In the genomic region with DNA sequence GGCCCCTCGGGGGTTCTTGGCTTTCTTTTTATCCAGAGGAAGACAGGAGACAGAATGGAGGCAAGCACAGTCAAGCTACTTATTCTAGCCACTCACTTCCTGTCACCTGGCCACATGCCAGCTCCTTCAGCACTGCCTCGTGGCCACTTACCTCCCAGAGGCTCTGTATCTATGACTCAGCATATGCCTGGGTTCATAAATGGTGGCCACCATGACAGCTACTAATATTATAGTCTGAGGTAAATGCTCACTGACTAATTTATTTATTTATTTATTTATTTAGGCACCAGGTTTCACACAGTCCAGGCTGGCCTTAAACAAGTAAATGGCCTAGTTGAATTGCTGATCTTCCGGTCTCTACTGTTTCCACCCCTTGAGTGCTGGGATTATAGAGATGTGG, we compare ENCODE assay signal across 10 mouse cellular contexts. TPM values are rescaled to one million over a fixed set of nuclear protein-coding genes. Genes with fewer than 3 reads are reported as not detected.
DNase-seq lines count a peak whose midpoint lies in the region; ATAC-seq and TF ChIP-seq lines count a peak whose summit lies in the region.
"Had no signal": no experiment of that assay in that cellular context is flagged by ENCODE, and none has a peak within 500 bp of the region (broad histone marks: within the 10 kb centered on the region; RNA-seq: fewer than 3 reads in every experiment).

No protein-coding gene starts in this region.

- no peak overlapping the region for H3K9ac ChIP-seq in midbrain, embryonic 11.5 days (ENCODE audit: low read length)
- no peak overlapping the region for H3K9ac ChIP-seq in midbrain, embryonic 15.5 days
- H3K9ac ChIP-seq in heart, embryonic 14.5 days (ENCODE audit: low read length): no peak overlapping the region
- no peak overlapping the region for H3K9ac ChIP-seq in lung, postnatal 0 days (replicated peaks; ENCODE audit: low read depth)
- H3K9ac ChIP-seq: limb, embryonic 13.5 days had no signal

- 86% methylated on average over 3 of the region's 3 CpGs for whole genome bisulfite sequencing in midbrain, embryonic 11.5 days
- WGBS in midbrain, embryonic 15.5 days: 62% methylated on average over 3 of the region's 3 CpGs
- WGBS in heart, embryonic 14.5 days: 49% methylated on average over 3 of the region's 3 CpGs
- WGBS in lung, postnatal 0 days: 44% methylated on average over 3 of the region's 3 CpGs

- no peaks in the 10 kb centered on the region for H3K27me3 ChIP-seq in midbrain, embryonic 11.5 days (ENCODE audit: control insufficient read depth, insufficient read depth, low read length)
- no peaks in the 10 kb centered on the region for H3K27me3 ChIP-seq in midbrain, embryonic 15.5 days (replicated peaks)
- no peaks in the 10 kb centered on the region for H3K27me3 ChIP-seq in heart, embryonic 14.5 days (ENCODE audit: control insufficient read depth, insufficient read depth, low read length)
- H3K27me3 ChIP-seq in lung, postnatal 0 days (replicated peaks; ENCODE audit: insufficient read depth, low read length): no peaks in the 10 kb centered on the region
- H3K27me3 ChIP-seq: limb, embryonic 13.5 days had no signal

- no peak overlapping the region for H3K4me2 ChIP-seq in midbrain, embryonic 11.5 days
- no peak overlapping the region for H3K4me2 ChIP-seq in midbrain, embryonic 15.5 days
- H3K4me2 ChIP-seq in heart, embryonic 14.5 days (ENCODE audit: low read length): no peak overlapping the region
- H3K4me2 ChIP-seq in lung, postnatal 0 days (replicated peaks; ENCODE audit: low read depth, low read length): no peak overlapping the region
- H3K4me2 ChIP-seq: limb, embryonic 13.5 days had no signal

- peaks cover 9% of the 10 kb centered on the region; the same call in 1 of the 2 replicates for H3K36me3 ChIP-seq in midbrain, embryonic 11.5 days (ENCODE audit: control insufficient read depth, insufficient read depth, low read length)
- H3K36me3 ChIP-seq in midbrain, embryonic 15.5 days (replicated peaks): peaks cover 44% of the 10 kb centered on the region
- peaks cover 62% of the 10 kb centered on the region for H3K36me3 ChIP-seq in heart, embryonic 14.5 days (ENCODE audit: control insufficient read depth, insufficient read depth, low read length)
- H3K36me3 ChIP-seq in lung, postnatal 0 days (ENCODE audit: insufficient read depth, low read length): peaks cover 20% of the 10 kb centered on the region; the same call in 1 of the 2 replicates

- H3K9me3 ChIP-seq in midbrain, embryonic 11.5 days (ENCODE audit: control insufficient read depth, low read length): no peaks in the 10 kb centered on the region
- H3K9me3 ChIP-seq in midbrain, embryonic 15.5 days: no peaks in the 10 kb centered on the region
- no peaks in the 10 kb centered on the region for H3K9me3 ChIP-seq in heart, embryonic 14.5 days (ENCODE audit: control insufficient read depth, low read length)
- no peaks in the 10 kb centered on the region for H3K9me3 ChIP-seq in lung, postnatal 0 days (ENCODE audit: low read length)
- H3K9me3 ChIP-seq: limb, embryonic 13.5 days had no signal

- peak; percentile 58 to 62 for DNase-seq in cerebellum, postnatal 10 days
- no peak for DNase-seq in cerebellum, postnatal 36 days
- no peak for DNase-seq in midbrain, embryonic 11.5 days (ENCODE audit: low spot score, missing footprints)
- peak; percentile 68 for DNase-seq in lung, postnatal 0 days (ENCODE audit: low spot score)
- DNase-seq in layer of hippocampus, postnatal 36 days: no peak

- 0 out of 2 replicates have a peak, but pooled peaks have one; percentile 33 for ATAC-seq in midbrain, embryonic 11.5 days (ENCODE audit: low FRiP score)
- no peak for ATAC-seq in midbrain, embryonic 15.5 days (replicated peaks)
- peak; percentile 43 for ATAC-seq in heart, embryonic 14.5 days (ENCODE audit: insufficient number of reproducible peaks, insufficient read depth, low FRiP score, low read depth)
- peak; percentile 44 for ATAC-seq in lung, postnatal 0 days
- no peak; the same call in 1 of the 2 replicates for ATAC-seq in granulocyte monocyte progenitor cell, adult 5-6 weeks (replicated peaks; ENCODE audit: poor library complexity, severe bottlenecking)

- no peak overlapping the region for H3K4me3 ChIP-seq in midbrain, embryonic 11.5 days (ENCODE audit: low read depth, low read length)
- no peak overlapping the region for H3K4me3 ChIP-seq in midbrain, embryonic 15.5 days
- H3K4me3 ChIP-seq in heart, embryonic 14.5 days (ENCODE audit: control insufficient read depth in 1 of 2, insufficient read depth in 1 of 2, low read depth in 1 of 2, low read length in 2 of 2): no peak overlapping the region
- no peak overlapping the region for H3K4me3 ChIP-seq in lung, postnatal 0 days (ENCODE audit: low read depth, low read length)
- H3K4me3 ChIP-seq: limb, embryonic 13.5 days had no signal

- H3K27ac ChIP-seq in midbrain, embryonic 11.5 days (ENCODE audit: low read depth, low read length): no peak overlapping the region
- no peak overlapping the region for H3K27ac ChIP-seq in midbrain, embryonic 15.5 days
- no peak overlapping the region for H3K27ac ChIP-seq in heart, embryonic 14.5 days (replicated peaks in 1 of 2; ENCODE audit: control insufficient read depth in 1 of 2, insufficient read depth in 1 of 2, low read depth in 2 of 2, low read length in 2 of 2)
- H3K27ac ChIP-seq in lung, postnatal 0 days (ENCODE audit: low read length): no peak overlapping the region
- H3K27ac ChIP-seq: limb, embryonic 13.5 days had no signal

- no peak for TF ChIP-seq EP300 in lung, postnatal 0 days (IDR thresholded peaks at IDR 0.05)

- H3K4me1 ChIP-seq in midbrain, embryonic 11.5 days (ENCODE audit: control insufficient read depth, insufficient read depth, low read length): no peaks in the 10 kb centered on the region
- no peaks in the 10 kb centered on the region for H3K4me1 ChIP-seq in midbrain, embryonic 15.5 days
- H3K4me1 ChIP-seq in heart, embryonic 14.5 days (ENCODE audit: control insufficient read depth in 2 of 2, insufficient read depth in 2 of 2, low read length in 2 of 2): peaks cover 6 to 13% of the 10 kb centered on the region in 2 experiments; a peak in 3 of 4 replicates
- peaks cover 3% of the 10 kb centered on the region for H3K4me1 ChIP-seq in lung, postnatal 0 days (ENCODE audit: insufficient read depth, low read depth, low read length)

- no peak for TF ChIP-seq CTCF in lung, postnatal 0 days (IDR thresholded peaks at IDR 0.05)

RNA-seq across cellular contexts. Expression of a gene that starts 35.0 kb away (rescaled TPM):
- polyA plus RNA-seq in midbrain, embryonic 11.5 days (2014; fragmentation: Nextera tagmentation; extraction: Ambion mirVana): 83.1 and 90.4 TPM in 2 replicates
- polyA plus RNA-seq in midbrain, embryonic 15.5 days (2015; fragmentation: Nextera tagmentation; extraction: Ambion mirVana): 164 and 175 TPM in 2 replicates
- 80.4 and 85.4 TPM in 2 replicates for polyA plus RNA-seq in heart, embryonic 14.5 days (2014; fragmentation: Nextera tagmentation; extraction: Ambion mirVana)
- polyA plus RNA-seq in lung, postnatal 0 days (2015; fragmentation: Nextera tagmentation; extraction: Ambion mirVana): 65.9 and 68.0 TPM in 2 replicates
- 32.9 and 51.0 TPM in 2 replicates for total RNA-seq in granulocyte monocyte progenitor cell, adult 5-6 weeks (2014; fragmentation: Nextera tagmentation)
- 33.8 and 33.9 TPM in 2 replicates for total RNA-seq in granulocyte monocyte progenitor cell, adult 5-6 weeks (2017)
- 100 to 1,000 TPM; 178 to 205 TPM for total RNA-seq in layer of hippocampus, postnatal 36 days (2021)

RNA-seq across cellular contexts. Expression of a gene that starts 58.5 kb away (rescaled TPM):
- polyA plus RNA-seq in midbrain, embryonic 11.5 days (2014; fragmentation: Nextera tagmentation; extraction: Ambion mirVana): 0.36 and 0.55 TPM in 2 replicates
- 0.66 and 0.81 TPM in 2 replicates for polyA plus RNA-seq in midbrain, embryonic 15.5 days (2015; fragmentation: Nextera tagmentation; extraction: Ambion mirVana)
- 491 and 610 TPM in 2 replicates for polyA plus RNA-seq in heart, embryonic 14.5 days (2014; fragmentation: Nextera tagmentation; extraction: Ambion mirVana)
- polyA plus RNA-seq in lung, postnatal 0 days (2015; fragmentation: Nextera tagmentation; extraction: Ambion mirVana): 4.0 and 4.3 TPM in 2 replicates
- total RNA-seq in granulocyte monocyte progenitor cell, adult 5-6 weeks (2014; fragmentation: Nextera tagmentation): not detected in 2 replicates
- not detected in 2 replicates for total RNA-seq in granulocyte monocyte progenitor cell, adult 5-6 weeks (2017)
- under 1 TPM; 0.56 to 0.97 TPM for total RNA-seq in layer of hippocampus, postnatal 36 days (2021)
- polyA plus RNA-seq: spleen, adult 2 months had no signal

Comparison
In these comparisons a context has a peak if more than half of its experiments do, and no peak if none do; other contexts are left out.
1. DNase-seq: peak in cerebellum, postnatal 10 days (2 of 2) and lung, postnatal 0 days (single experiment); none in cerebellum, postnatal 36 days (0 of 2), midbrain, embryonic 11.5 days (single experiment) and layer of hippocampus, postnatal 36 days (0 of 2).
2. ATAC-seq: peak in midbrain, embryonic 11.5 days (single experiment), heart, embryonic 14.5 days (single experiment) and lung, postnatal 0 days (single experiment); none in midbrain, embryonic 15.5 days (single experiment) and granulocyte monocyte progenitor cell, adult 5-6 weeks (single experiment).
3. RNA of a gene that starts 58.5 kb away (polyA plus RNA-seq): 491 to 610 TPM in heart, embryonic 14.5 days; 4.0 to 4.3 TPM in lung, postnatal 0 days, 0.66 to 0.81 TPM in midbrain, embryonic 15.5 days and 0.36 to 0.55 TPM in midbrain, embryonic 11.5 days; every median in the first group is over 10 times any median in the second.